Mouse (Mus musculus): ENCODE measurements around the gene Defb47. TPM values are rescaled to one million over a fixed set of nuclear protein-coding genes. Genes with fewer than 3 reads are reported as not detected.

Gene Defb47
- polyA plus RNA-seq (2014; fragmentation: Nextera tagmentation; extraction: Ambion mirVana), result not detected in 2 replicates

DNA sequence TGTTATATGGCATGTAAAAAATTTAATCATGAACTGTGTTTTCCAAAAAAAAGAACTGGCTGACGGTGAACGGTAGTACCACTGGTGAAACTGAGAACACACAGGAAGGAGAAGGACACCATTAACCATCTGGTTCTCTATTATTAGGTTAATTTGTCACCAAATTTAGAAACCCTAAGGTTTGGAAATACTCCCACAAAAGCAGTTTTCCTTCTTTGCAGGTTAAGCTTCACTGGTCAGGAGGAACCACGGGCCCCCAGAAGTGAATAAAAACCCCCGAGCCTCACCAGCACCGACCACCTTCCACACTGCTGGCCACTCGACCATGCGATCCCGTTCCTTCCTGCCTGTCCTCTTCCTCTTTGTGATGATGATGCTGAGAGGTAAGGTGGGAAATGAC lies at the start of gene Defb47:
Gene Defb47, plus strand, starts transcription at position 301 of the 400 bp plus-strand sequence.
- WGBS, result 48% methylated on average over 8 of the region's 8 CpGs
- ATAC-seq (ENCODE audit: low FRiP score, low TSS enrichment), result no peak
- no peak within 1 kb of the TSS for H3K27ac ChIP-seq (ENCODE audit: low read depth, low read length)

DNA sequence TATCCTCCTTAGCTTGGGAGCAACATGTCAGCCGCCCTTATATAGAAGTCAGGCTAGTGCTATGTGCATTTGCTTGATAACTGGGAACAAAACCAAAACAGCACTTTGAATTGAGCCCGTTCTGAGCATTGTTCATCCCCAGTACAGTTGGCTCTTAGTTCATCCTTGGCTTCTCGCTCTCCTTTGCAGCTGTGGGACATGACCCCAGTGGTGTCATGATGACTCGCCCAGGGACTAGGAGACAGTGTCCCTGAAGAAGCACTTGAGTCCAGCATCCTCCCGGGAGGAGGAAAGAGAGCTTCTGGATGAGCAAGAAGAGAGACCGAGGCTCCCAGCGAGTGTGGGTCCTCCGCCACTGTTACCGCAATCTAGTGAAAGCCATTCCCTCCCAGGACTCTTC lies 41.8 kb upstream of the Defb47 start:
- H3K9ac ChIP-seq (ENCODE audit: low read depth, low read length), result no peak overlapping the region
- H3K27me3 ChIP-seq (ENCODE audit: control insufficient read depth, insufficient read depth, low read length), result no peaks in the 10 kb centered on the region
- no peak overlapping the region for H3K27ac ChIP-seq (ENCODE audit: low read depth, low read length)
- peaks cover 19% of the 10 kb centered on the region for H3K36me3 ChIP-seq (ENCODE audit: control insufficient read depth, insufficient read depth, low read length)
- no peaks in the 10 kb centered on the region for H3K4me1 ChIP-seq (ENCODE audit: control insufficient read depth, insufficient read depth, low read length)
- WGBS, result 92% methylated on average over 9 of the region's 9 CpGs
- no peak for ATAC-seq (ENCODE audit: low FRiP score, low TSS enrichment)
- no peaks in the 10 kb centered on the region for H3K9me3 ChIP-seq (ENCODE audit: control insufficient read depth, low read length)
- no peak overlapping the region for H3K4me3 ChIP-seq (ENCODE audit: low read length)
- no peak overlapping the region for H3K4me2 ChIP-seq (replicated peaks; ENCODE audit: low read depth, low read length)

More for the DNA sequence above, at the start of gene Defb47:
- Histone ChIP-seq H3K4me3 (ENCODE audit: low read length) (no peak within 1 kb of the TSS), H3K9me3 (ENCODE audit: control insufficient read depth, low read length) (no peaks in the 10 kb centered on the region), H3K9ac (ENCODE audit: low read depth, low read length) (no peak within 1 kb of the TSS), H3K36me3 (ENCODE audit: control insufficient read depth, insufficient read depth, low read length) (no peaks in the 10 kb centered on the region), H3K27me3 (ENCODE audit: control insufficient read depth, insufficient read depth, low read length) (no peaks in the 10 kb centered on the region), H3K4me2 (replicated peaks; ENCODE audit: low read depth, low read length) (no peak within 1 kb of the TSS), H3K4me1 (ENCODE audit: control insufficient read depth, insufficient read depth, low read length) (no peaks in the 10 kb centered on the region)

DNA sequence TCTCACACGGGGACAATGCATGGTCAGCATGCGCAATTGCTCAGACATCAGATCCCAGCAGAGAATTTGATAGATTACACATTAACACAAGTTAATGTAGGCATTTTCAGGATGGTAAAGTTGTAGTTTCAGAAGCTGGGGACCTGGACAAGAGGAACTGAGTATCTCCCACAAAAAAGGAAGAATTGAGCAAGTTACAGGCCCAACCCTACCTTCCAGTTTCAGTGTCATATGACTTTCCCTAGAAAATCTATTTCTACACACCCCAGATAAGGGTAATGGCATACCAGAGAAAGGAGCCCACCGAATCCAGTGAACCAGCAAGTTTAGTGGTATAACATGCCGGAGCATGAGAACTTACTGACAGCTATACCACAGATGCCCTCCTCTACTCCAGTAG lies 34.2 kb upstream of the Defb47 start:
- Histone ChIP-seq H3K9me3 (ENCODE audit: control insufficient read depth, low read length) (no peaks in the 10 kb centered on the region), H3K4me3 (ENCODE audit: low read length) (no peak overlapping the region), H3K9ac (ENCODE audit: low read depth, low read length) (no peak overlapping the region), H3K27ac (ENCODE audit: low read depth, low read length) (no peak overlapping the region), H3K27me3 (ENCODE audit: control insufficient read depth, insufficient read depth, low read length) (no peaks in the 10 kb centered on the region), H3K4me2 (replicated peaks; ENCODE audit: low read depth, low read length) (no peak overlapping the region), H3K36me3 (ENCODE audit: control insufficient read depth, insufficient read depth, low read length) (no peaks in the 10 kb centered on the region), H3K4me1 (ENCODE audit: control insufficient read depth, insufficient read depth, low read length) (peaks cover 8% of the 10 kb centered on the region; the same call in 1 of the 2 replicates)
- WGBS, result 80% methylated on average over 4 of the region's 4 CpGs
- ATAC-seq (ENCODE audit: low FRiP score, low TSS enrichment), result no peak

DNA sequence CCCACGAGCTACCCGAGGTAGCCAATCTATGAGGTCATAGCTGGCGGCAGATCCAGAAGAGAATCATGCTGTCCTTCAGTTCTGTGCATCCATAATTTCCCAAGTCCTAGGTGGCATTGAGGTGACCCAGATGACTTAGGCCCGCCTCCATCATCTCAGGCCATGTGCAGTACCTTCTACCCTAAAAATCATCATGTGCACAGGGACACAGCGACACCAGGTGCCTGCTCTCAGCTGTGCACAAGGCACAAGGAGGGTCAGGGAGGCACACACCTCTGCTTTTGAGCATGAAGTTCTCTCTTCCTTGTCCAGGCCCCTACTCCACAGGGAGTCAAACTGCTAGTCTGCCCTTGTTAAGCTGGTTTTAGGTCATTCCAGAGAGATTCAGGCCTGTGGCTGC lies 32.5 kb upstream of the Defb47 start:
- no peak overlapping the region for H3K27ac ChIP-seq (ENCODE audit: low read depth, low read length)
- no peaks in the 10 kb centered on the region for H3K36me3 ChIP-seq (ENCODE audit: control insufficient read depth, insufficient read depth, low read length)
- peaks cover 8% of the 10 kb centered on the region; the same call in 1 of the 2 replicates for H3K4me1 ChIP-seq (ENCODE audit: control insufficient read depth, insufficient read depth, low read length)
- 83% methylated on average over 5 of the region's 5 CpGs for WGBS
- H3K4me2 ChIP-seq (replicated peaks; ENCODE audit: low read depth, low read length), result 0 out of 2 replicates have a peak overlapping the region, but pooled peaks have one; percentile 56
- no peaks in the 10 kb centered on the region for H3K27me3 ChIP-seq (ENCODE audit: control insufficient read depth, insufficient read depth, low read length)
- H3K9ac ChIP-seq (ENCODE audit: low read depth, low read length), result no peak overlapping the region
- no peaks in the 10 kb centered on the region for H3K9me3 ChIP-seq (ENCODE audit: control insufficient read depth, low read length)
- ATAC-seq (ENCODE audit: low FRiP score, low TSS enrichment), result no peak
- no peak overlapping the region for H3K4me3 ChIP-seq (ENCODE audit: low read length)

DNA sequence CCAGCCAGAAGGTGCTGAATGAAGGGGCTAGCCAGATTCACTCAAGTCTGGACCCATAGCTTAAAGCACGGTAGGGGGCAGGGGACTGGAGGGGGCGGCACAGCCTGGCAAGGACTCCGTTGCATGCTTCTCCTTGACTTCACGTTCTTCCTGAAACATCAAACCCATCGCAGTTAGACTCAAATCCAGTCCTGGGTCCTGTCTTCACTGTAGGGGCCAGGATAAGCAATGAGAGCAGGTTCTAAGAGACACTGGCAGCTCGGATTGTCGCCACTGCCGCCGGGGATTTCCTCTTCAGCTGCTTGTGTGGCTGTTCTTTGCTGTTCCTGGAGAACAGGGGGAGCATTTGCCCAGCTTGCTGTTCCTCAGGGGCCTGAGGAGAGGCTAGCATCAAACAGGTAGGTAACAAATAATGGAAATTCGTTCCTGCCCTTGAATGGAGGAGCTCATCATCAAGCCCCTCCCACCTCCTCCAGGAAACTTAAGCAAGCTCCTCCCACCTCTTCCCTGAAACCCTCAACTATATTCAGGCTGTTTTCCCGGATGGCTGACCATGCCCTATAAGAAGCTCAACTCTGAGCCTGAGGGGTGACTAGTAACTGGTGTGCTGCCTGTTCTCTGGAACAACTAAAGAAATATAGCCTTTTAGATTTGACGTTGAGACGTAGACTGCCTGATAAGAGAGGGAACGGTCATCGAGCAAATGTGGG lies 31.9 kb upstream of the Defb47 start:
- H3K27me3 ChIP-seq (ENCODE audit: control insufficient read depth, insufficient read depth, low read length), result no peaks in the 10 kb centered on the region
- peak overlapping the region; percentile 28 for H3K4me3 ChIP-seq (ENCODE audit: low read length)
- peak overlapping the region; percentile 56 for H3K4me2 ChIP-seq (replicated peaks; ENCODE audit: low read depth, low read length)
- no peaks in the 10 kb centered on the region for H3K36me3 ChIP-seq (ENCODE audit: control insufficient read depth, insufficient read depth, low read length)
- peaks cover 8% of the 10 kb centered on the region; the same call in 1 of the 2 replicates for H3K4me1 ChIP-seq (ENCODE audit: control insufficient read depth, insufficient read depth, low read length)
- H3K9me3 ChIP-seq (ENCODE audit: control insufficient read depth, low read length), result no peaks in the 10 kb centered on the region
- H3K27ac ChIP-seq (ENCODE audit: low read depth, low read length), result peak overlapping the region; percentile 59; the same call in 1 of the 2 replicates
- peak overlapping the region; percentile 47; the same call in 1 of the 2 replicates for H3K9ac ChIP-seq (ENCODE audit: low read depth, low read length)
- WGBS, result 17% methylated on average over 15 of the region's 15 CpGs
- peak; percentile 78 for ATAC-seq (ENCODE audit: low FRiP score, low TSS enrichment)

DNA sequence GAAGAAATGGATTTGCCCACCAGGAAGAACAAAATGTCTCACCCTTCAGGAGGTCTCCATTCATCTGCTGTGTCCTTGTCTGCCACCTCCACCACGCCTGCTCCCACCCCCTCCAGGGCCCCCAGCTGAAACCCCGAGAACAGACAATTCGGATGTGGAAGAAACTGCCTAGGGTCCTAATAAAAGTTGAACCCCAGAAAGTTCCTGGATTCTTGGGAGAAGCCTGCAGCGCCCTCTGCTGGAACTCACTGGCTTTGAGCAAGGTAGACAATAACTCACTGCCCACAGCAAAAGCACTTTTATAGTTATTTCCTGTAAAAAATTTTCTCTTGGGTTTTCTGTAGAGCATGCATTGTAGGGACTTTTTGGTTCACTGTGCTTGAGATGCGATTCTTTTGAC lies 22.8 kb upstream of the Defb47 start:
- Histone ChIP-seq H3K4me3 (ENCODE audit: low read length) (no peak overlapping the region), H3K9ac (ENCODE audit: low read depth, low read length) (no peak overlapping the region), H3K4me1 (ENCODE audit: control insufficient read depth, insufficient read depth, low read length) (no peaks in the 10 kb centered on the region), H3K4me2 (replicated peaks; ENCODE audit: low read depth, low read length) (no peak overlapping the region), H3K9me3 (ENCODE audit: control insufficient read depth, low read length) (no peaks in the 10 kb centered on the region), H3K27me3 (ENCODE audit: control insufficient read depth, insufficient read depth, low read length) (no peaks in the 10 kb centered on the region), H3K36me3 (ENCODE audit: control insufficient read depth, insufficient read depth, low read length) (no peaks in the 10 kb centered on the region), H3K27ac (ENCODE audit: low read depth, low read length) (no peak overlapping the region)
- WGBS, result 10% methylated on average over 5 of the region's 5 CpGs
- no peak for ATAC-seq (ENCODE audit: low FRiP score, low TSS enrichment)

DNA sequence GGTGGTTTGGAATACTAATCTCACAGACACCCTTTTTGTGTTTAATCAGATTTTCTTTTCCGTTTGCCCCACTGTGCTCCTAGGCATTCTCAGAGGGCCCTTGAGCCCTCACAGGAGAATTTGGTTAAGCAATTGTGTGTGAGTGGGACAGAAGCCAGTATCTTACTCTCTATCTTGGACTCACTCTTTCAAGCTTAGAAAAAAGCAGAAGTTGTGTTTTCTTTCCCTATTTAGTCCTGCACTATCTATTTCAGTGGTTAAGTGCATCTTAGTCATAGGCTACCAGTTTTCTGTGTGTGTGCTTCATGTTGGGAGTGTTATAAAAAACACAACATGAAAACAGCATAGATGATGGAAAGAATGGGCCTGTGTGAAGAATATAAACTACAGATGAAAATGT lies 18.1 kb upstream of the Defb47 start:
- Histone ChIP-seq H3K36me3 (ENCODE audit: control insufficient read depth, insufficient read depth, low read length) (no peaks in the 10 kb centered on the region), H3K27me3 (ENCODE audit: control insufficient read depth, insufficient read depth, low read length) (no peaks in the 10 kb centered on the region), H3K4me3 (ENCODE audit: low read length) (no peak overlapping the region), H3K4me2 (replicated peaks; ENCODE audit: low read depth, low read length) (no peak overlapping the region), H3K9me3 (ENCODE audit: control insufficient read depth, low read length) (no peaks in the 10 kb centered on the region), H3K27ac (ENCODE audit: low read depth, low read length) (no peak overlapping the region), H3K9ac (ENCODE audit: low read depth, low read length) (no peak overlapping the region), H3K4me1 (ENCODE audit: control insufficient read depth, insufficient read depth, low read length) (no peaks in the 10 kb centered on the region)
- no peak for ATAC-seq (ENCODE audit: low FRiP score, low TSS enrichment)
- WGBS, result 88% methylated on average over 1 of the region's 1 CpGs

DNA sequence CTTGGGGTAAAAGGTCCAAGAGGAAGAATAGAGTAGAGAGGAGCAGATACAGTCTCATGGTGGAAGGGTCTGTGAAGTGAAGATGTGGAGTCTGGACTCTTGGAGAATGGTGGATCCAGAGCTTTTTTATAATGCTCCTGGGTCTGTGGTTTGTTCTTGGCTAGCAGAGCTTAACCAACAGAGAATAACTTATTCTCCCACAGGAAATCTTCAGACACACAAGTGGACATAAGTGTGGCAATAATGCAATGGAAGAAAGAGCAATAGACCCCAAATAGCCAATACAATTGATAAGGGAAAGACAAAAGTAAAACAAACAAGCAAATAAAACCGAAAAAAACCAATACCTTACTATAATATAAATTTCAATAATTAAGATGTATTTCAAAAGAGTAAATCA lies 13.5 kb upstream of the Defb47 start, which contains the start of gene Defb48:
Gene Defb48, minus strand, starts transcription at position 101 of the 400 bp plus-strand sequence.
- Histone ChIP-seq H3K4me3 (ENCODE audit: low read length) (no peak within 1 kb of the TSS), H3K4me1 (ENCODE audit: control insufficient read depth, insufficient read depth, low read length) (no peaks in the 10 kb centered on the region), H3K9me3 (ENCODE audit: control insufficient read depth, low read length) (no peaks in the 10 kb centered on the region), H3K27ac (ENCODE audit: low read depth, low read length) (no peak within 1 kb of the TSS), H3K27me3 (ENCODE audit: control insufficient read depth, insufficient read depth, low read length) (no peaks in the 10 kb centered on the region), H3K36me3 (ENCODE audit: control insufficient read depth, insufficient read depth, low read length) (no peaks in the 10 kb centered on the region), H3K4me2 (replicated peaks; ENCODE audit: low read depth, low read length) (no peak within 1 kb of the TSS), H3K9ac (ENCODE audit: low read depth, low read length) (no peak within 1 kb of the TSS)
- 70% methylated on average over 1 of the region's 1 CpGs for WGBS
- ATAC-seq (ENCODE audit: low FRiP score, low TSS enrichment), result no peak

DNA sequence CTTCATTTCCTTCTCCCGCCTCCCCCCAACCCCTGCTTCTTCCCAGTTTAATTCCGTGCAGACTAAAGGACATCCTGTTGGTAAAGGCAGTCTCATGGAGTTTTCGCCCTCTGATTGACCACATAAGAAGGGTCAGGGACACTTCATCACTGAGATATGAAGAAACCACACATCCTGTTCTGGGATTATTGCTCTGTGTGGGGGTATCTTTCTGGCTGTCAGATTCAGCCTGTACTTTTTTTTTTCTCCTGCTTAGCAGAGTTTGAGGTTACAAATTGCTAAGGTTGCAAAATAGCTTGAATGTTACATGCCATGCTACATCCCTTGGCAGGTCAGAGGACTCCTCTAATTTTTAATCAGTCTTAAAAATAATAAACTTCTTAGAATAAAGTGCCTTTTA lies 6.6 kb upstream of the Defb47 start:
- H3K36me3 ChIP-seq (ENCODE audit: control insufficient read depth, insufficient read depth, low read length), result no peaks in the 10 kb centered on the region
- no peak overlapping the region for H3K4me2 ChIP-seq (replicated peaks; ENCODE audit: low read depth, low read length)
- H3K9ac ChIP-seq (ENCODE audit: low read depth, low read length), result no peak overlapping the region
- H3K27ac ChIP-seq (ENCODE audit: low read depth, low read length), result no peak overlapping the region
- H3K27me3 ChIP-seq (ENCODE audit: control insufficient read depth, insufficient read depth, low read length), result no peaks in the 10 kb centered on the region
- WGBS, result 67% methylated on average over 3 of the region's 3 CpGs
- H3K9me3 ChIP-seq (ENCODE audit: control insufficient read depth, low read length), result no peaks in the 10 kb centered on the region
- no peak overlapping the region for H3K4me3 ChIP-seq (ENCODE audit: low read length)
- no peak for ATAC-seq (ENCODE audit: low FRiP score, low TSS enrichment)
- H3K4me1 ChIP-seq (ENCODE audit: control insufficient read depth, insufficient read depth, low read length), result no peaks in the 10 kb centered on the region

Measured in kidney, embryonic 14.5 days (tissue).